15 mouse cellular contexts compared by ENCODE assay signal in the genomic region with DNA sequence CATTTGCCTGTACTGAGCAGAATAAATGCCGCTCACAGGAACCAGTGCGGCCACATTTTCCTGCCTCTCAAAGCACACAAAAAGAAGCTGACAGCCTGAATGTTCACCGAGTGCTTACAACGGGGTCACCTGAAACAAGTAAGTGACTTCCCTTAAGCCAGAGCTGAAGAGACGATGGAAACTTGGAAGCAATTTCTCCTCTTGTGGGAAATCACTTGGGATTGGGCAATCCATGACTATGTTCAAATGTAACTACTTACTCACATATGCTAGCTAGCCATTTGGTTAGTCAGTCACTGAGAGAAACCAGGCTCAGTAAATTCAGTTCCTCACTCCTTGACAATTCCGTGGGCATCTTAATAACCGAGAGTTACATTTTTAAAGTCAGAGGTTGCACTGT.
"Had no signal": no experiment of that assay in that cellular context is flagged by ENCODE, and none has a peak within 500 bp of the region (broad histone marks: within the 10 kb centered on the region; RNA-seq: fewer than 3 reads in every experiment).

No protein-coding gene starts in this region.

- H3K9me3 ChIP-seq: intestine, embryonic 15.5 days; limb, embryonic 12.5 days; liver, embryonic 13.5 days; midbrain, embryonic 10.5 days; neural tube, embryonic 12.5 days had no signal

- H3K4me3 ChIP-seq: intestine, embryonic 15.5 days; limb, embryonic 12.5 days; liver, embryonic 13.5 days; midbrain, embryonic 10.5 days; myocyte; neural tube, embryonic 12.5 days had no signal

- H3K27ac ChIP-seq: intestine, embryonic 15.5 days; kidney, postnatal 0 days; limb, embryonic 12.5 days; liver, embryonic 13.5 days; midbrain, embryonic 10.5 days; neural tube, embryonic 12.5 days had no signal

- DNase-seq: kidney, adult 2 months; kidney, postnatal 36 days; liver; liver, embryonic 13.5 days; liver, postnatal 0 days; midbrain, embryonic 14.5 days; right cerebral cortex, postnatal 4 days; spleen, adult 18-20 months; thymus, postnatal 36 days had no signal

- H3K36me3 ChIP-seq: intestine, embryonic 15.5 days; limb, embryonic 12.5 days; liver, embryonic 13.5 days; midbrain, embryonic 10.5 days; neural tube, embryonic 12.5 days had no signal

- H3K27me3 ChIP-seq: intestine, embryonic 15.5 days; liver, embryonic 13.5 days; neural tube, embryonic 12.5 days had no signal

- H3K9ac ChIP-seq: intestine, embryonic 15.5 days; limb, embryonic 12.5 days; liver, embryonic 13.5 days; liver, postnatal 0 days; neural tube, embryonic 12.5 days had no signal
